Mouse (Mus musculus): ENCODE results near the gene Wsb2. TPM values are rescaled to one million over a fixed set of nuclear protein-coding genes. Genes with fewer than 3 reads are reported as not detected.
"Not testable (repeated sequence)": the region's sequence is repeated elsewhere in the genome, so short reads cannot be mapped to it uniquely, and the experiment has no call there.

Wsb2 gene
- 100 to 1,000 TPM in 1 of 2 experiments, 10 to 100 TPM in 1; 95.9 to 107 TPM for total RNA-seq (2021)
- long read RNA-seq, experiment 1, transcript Wsb2-201 (9 exons, 2,421 nt) = major isoform, 291 of 332 reads
- long read RNA-seq, experiment 1, partial matches to known transcripts = 19 of 332 reads
- long read RNA-seq, experiment 1, other reads (novel, unspliced or antisense) = 17 of 332 reads
- long read RNA-seq, experiment 2, transcript Wsb2-201 (9 exons, 2,421 nt) = major isoform, 321 of 362 reads
- long read RNA-seq, experiment 2, transcript Wsb2-202 (8 exons, 1,526 nt) = minor isoform, 6 of 362 reads
- long read RNA-seq, experiment 2, partial matches to known transcripts = 12 of 362 reads
- long read RNA-seq, experiment 2, other reads (novel, unspliced or antisense) = 17 of 362 reads

DNA sequence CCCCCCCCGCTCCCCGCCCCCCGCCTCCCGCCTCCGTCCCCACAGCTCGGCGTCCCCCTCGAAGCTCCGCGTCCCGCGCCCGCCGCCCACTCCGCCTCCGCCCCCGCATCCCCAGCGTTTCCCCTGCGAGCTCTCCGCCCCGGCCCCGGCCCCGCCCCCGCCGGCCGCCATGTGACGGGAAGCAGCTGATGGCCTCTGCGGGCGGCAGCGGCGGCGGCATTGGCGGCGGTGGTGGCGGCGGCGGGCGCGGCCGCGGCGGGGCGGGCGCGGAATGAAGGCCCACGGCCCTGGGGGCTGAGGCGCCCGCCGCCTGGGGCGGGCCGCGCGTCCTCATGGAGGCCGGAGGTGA, at the start of gene Wsb2:
TSS of gene Wsb2 (plus strand) at position 176 of the 349 bp plus-strand sequence.
- DNase-seq (ENCODE audit: low spot score in 2 of 2) = peak; percentile 76 to 87

DNA sequence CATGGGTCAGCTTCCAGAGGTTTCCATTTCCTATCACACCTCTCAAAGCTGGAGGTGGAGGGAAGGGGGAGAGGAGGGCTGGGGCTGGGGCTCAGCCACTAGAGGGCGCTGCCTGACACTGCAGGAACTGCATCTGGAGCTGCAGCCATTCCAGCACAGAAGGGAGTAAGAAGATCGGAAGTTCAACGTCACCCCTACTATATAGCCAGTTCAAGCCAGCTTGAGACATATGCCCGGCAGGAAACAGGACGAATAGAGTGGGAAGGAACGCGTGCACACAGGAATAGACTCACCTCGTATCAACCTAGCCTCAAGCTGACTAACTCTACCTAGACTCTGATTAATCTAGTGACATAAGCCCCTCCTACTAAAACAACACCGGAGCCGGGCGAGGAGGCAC, 49.4 kb upstream of the Wsb2 start:
- DNase-seq (ENCODE audit: low spot score in 2 of 2) = peak; percentile 62 to 74

DNA sequence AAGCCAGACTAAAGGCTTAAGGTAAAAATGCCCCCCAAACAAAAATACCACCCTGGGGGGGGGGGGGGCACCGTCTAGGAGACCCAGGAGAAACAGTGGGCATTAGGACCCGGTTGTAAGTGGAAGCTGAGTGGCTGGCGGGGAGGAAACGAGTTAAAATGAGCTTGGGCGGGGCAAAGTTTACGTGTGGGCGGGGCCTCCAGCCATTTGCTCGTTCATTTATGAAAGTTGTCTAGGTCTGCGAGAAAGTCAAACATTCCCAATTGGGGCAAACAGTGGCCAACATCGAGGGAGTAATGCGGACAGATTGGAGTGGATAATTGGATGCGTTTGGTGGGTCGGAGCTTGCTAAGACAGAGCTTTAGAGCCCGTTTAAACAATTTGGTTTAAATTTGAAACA, 43.7 kb upstream of the Wsb2 start:
- DNase-seq (ENCODE audit: low spot score in 2 of 2) = peak in 1 of 2 experiments; percentile 27

DNA sequence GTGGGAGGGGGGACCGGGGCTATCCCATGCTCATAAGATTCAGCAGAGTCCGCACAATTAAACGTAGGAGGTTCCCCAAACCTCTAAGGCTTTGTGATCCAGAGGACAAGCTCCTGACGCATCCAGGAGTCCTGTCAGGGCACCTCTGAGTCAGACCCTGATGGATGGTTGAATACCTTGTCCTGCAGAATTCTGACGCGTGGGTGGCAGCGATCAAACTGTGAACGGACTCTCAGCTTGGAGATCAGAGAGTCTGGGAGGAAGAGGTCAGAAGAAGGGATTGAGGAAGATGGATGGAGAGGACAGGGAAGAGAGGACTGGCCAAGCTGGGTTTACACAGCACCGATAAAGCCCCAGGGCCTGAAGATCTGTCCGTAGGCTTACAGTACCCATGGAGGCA, 43.2 kb upstream of the Wsb2 start:
- DNase-seq (ENCODE audit: low spot score in 2 of 2) = no peak

DNA sequence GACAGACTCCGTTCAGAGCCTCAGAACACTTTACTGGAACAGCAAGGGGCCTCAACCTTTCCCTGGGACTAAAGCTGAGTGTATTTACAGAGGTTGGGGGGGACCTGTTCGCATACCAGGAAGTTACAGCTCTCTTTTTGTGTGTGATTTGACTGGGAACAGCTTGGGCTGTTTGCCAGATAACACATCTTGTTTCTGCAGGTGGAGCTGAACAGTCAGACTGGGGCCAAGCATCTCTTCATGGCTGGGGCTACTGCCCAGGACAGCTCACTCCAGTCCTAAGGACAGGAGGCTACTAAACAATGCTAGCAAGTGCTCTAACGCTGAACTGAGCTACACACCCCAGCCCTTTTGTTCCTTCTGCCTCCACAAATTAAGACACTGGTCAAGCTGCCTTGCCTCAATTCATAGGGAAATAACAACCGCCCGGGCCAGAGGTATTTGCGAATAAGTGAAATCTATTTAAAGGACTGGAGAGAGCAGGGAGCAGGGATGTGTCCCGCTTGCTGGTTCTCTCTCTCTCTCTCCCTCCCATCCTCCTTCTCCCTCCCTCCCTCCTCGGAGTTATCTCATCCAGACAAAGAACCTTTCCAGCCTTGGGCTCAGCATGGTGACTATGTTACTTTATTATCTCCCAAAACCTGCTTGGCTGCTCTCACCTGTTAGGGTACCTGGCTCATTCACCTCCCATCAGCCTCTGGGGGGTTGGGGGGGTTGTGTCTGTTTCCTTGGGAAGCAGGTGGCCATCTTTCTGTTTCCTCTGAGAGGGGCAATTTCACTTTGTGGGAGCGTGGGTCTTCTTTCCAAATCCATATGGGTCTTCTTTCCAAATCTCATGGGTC, 42.3 kb upstream of the Wsb2 start:
- no peak for DNase-seq (ENCODE audit: low spot score in 2 of 2)

DNA sequence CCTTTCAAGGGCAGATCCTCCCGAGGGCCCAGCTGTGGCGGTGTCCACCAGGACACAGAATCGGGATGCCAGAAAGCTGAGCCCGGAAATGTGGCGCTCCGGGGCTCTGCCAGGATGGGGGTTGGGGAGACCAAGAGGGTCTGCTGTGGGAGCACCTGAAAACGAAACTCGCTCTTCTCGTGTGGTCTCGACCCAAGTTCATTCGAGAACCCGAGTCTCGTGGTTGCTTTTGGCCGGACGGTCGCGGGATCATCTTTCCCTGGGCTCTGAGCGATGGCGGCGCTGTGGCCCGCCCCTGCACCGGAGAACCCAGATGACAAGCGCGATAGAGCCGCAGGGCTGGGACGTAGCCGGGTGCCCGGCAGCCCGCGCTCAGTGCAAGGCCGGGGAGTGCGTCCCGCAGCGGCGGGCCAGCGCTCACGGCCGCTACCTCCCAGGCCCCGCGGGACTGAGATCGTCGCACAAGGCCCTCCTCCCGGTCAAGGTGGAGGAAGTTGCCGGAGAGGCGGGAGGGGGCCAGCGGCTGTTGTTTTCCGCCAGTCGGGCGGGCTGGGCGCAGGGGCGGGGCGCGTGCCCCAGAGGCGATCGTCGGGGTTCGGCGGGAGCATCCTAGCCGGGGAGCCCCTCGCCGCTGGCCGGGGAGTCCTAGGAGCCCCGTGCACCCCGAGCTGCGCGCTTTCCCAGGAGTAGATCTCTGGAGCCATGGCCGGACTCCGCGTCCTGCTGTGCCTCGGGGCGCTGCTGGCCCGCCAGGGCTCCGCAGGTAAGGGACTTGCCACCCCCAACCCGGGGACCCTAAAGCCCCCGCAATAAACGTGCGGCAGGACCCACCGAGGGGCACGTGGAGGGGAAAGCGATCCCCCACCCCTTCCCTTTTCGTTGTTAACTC, 38.1 kb upstream of the Wsb2 start, which contains the start of gene Vsig10:
TSS of gene Vsig10 (plus strand) at position 343 of the 889 bp plus-strand sequence.
- DNase-seq (ENCODE audit: low spot score in 2 of 2) = peak; percentile 52 to 77

DNA sequence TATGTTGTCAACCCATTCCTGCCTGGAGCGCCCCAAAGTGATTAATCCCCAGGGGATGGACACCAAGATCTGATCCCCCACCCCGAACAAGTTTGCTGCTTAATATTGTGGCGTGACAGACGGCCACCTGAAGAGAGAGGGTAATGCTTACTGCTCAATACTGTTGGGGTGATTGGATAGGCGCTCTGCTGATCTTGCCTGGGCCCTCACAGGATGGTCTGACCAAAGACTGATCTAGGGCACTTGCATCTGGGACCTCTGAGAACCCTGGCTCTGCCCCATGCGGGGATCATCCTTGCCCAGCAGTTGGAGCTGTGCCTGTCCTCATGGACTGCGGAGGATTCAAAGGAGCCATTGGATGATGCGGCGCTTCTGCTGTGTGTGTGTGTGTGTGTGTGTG, 33.4 kb upstream of the Wsb2 start:
- no peak for DNase-seq (ENCODE audit: low spot score in 2 of 2)

DNA sequence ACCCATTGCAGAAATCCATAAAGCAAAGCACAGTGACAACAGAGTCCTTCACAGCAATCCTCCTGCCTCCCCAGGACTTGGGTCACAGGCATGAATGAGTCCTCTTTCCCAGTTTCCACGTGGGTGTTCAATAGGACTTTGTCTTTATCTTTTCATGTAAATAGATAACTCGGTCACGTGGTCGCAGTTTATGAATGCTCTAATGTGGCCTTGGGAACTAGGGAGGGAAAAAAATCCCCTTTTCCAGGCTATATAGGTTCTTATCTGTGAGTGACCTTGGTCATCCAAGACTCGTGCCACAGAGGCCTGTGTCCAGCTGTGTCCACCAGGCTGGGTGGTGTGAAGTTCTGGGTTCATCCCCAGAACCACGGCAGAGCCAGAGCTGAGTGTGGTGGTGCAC, 30.7 kb upstream of the Wsb2 start:
- no peak for DNase-seq (ENCODE audit: low spot score in 2 of 2)

DNA sequence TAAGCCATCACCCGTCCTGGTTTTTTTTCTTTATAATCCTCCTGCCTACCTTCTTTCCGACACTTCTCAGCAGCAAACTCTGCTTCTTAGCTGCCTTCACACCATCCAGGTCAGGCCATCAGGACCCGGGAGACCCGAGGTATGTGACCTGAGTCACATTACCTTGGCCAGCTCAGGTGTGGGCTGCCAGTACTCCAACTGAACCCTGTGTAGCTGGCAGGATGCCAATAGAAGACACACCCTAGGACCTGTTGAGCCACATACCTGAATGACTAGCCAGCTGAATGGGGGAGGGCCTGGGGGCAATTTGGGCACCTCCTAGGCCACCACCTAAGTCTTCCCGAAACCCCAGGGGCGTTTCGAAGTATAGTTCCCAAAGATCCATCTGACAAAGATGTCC, 26.6 kb upstream of the Wsb2 start:
- DNase-seq (ENCODE audit: low spot score in 2 of 2) = no peak

DNA sequence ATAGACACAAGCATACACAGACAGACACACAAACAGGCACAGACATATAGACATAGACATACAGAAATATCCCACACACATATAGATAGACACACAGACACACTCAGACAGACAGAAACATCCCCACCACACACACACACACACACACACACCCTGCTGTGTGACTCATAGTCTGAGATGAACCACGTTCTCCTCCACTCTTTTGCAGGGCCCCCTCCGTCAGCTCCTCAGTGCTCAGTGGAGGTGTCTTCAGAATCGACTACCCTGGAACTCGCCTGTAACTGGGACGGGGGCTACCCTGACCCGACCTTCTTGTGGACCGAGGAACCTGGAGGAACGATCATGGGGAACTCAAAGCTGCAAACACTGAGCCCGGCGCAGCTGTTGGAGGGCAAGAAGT, 19.1 kb upstream of the Wsb2 start:
- no peak for DNase-seq (ENCODE audit: low spot score in 2 of 2)

DNA sequence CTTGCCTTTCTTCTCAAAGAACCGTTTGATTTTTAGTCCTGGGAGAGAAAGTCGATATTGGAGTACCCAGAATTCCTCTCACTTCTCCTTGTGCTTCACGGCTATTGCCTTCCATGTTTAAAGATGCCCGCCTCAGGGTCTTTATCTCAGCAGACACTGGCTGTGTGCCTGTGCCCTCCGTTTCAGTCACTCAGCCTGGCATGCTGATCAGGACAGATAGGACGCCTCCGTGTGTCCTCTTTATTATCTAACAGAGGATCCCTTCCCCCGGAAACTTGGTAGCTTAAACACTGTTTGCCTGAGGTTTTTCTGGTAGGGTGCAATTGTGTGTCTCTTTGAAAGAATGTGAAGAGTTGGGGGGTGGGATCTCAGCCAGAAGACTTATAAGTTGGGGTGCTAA, 18.6 kb upstream of the Wsb2 start:
- DNase-seq (ENCODE audit: low spot score in 2 of 2) = no peak

DNA sequence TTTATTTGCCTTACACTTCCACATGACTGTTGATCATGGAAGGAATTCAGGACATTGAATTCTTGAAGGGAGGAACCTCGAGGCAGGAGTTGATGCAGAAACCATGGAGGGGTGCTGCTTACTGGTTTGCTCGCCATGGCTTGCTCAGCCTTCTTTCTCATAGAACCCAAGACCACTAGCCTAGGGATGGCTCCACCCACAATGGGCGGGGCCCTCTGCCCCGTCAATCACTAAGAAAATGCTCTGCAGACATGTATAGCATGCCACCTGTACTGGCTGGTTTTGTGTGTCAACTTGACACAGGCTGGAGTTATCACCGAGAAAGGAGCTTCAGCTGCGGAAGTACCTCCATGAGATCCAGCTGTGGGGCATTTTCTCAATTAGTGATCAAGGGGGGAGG, 17.0 kb upstream of the Wsb2 start:
- no peak for DNase-seq (ENCODE audit: low spot score in 2 of 2)

DNA sequence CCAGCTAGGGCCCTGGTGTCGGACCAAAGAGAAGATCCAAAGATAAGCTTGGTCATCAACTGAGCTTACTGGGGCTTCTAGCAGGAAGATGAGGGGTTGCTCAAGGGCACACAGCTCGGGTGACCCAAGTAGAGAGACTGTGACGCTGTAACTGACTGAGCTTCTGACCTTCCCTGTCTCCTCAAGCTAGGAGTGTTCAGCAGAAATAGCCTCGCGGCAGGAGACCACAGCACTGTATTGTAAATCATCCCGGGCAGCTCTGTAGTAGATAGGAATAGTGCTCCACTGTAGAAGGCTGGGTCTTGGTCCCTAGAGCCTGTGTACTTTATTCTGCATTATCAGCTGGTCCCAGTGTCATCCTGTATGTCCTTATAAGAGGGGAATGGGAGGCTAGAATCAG, 15.2 kb upstream of the Wsb2 start:
- no peak for DNase-seq (ENCODE audit: low spot score in 2 of 2)

DNA sequence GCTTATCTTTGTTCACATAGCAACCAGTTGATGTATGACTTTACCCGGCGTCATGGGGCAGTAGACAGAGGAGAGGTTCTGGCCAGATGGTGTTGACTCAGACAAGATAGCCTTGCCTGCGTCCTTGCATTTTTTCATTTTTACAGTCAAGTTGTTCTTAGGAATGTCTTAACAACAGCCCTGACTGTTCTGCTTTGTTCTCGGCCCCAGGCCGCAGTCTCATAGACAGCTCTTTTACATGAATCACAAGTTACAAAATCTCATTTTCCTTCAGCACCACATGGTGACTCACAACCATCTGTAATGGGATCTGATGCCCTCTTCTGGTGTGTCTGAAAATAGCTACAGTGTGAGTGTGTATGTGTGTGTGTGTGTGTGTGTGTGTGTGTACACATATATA, 12.6 kb upstream of the Wsb2 start:
- not testable (repeated sequence) for DNase-seq (ENCODE audit: low spot score in 2 of 2)

DNA sequence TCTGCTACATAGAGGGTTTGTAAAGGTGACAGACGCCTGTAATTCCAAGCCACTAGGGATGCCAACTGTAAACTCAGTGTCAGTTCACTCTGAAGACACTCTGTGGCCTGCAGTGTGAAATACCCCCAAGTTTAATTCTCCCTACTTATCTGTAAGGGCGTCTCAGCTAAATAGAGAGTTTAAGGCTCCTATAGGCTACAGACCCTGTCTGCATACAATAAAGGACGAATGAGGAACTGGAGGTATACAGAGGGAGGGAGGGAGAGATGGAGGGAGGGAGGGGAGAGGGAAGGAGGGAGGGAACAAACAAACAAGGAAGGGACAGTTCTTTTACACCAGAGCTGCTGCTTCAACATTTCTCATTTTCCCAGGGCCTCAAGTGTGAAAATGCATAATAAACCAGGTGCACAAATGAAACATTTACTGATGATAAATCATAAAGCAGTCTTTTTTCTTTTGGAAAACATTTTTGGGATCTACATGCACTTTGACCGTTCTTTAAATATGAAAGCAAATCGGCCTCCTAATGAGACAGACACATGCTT, 11.6 kb upstream of the Wsb2 start:
- DNase-seq (ENCODE audit: low spot score in 2 of 2) = no peak

DNA sequence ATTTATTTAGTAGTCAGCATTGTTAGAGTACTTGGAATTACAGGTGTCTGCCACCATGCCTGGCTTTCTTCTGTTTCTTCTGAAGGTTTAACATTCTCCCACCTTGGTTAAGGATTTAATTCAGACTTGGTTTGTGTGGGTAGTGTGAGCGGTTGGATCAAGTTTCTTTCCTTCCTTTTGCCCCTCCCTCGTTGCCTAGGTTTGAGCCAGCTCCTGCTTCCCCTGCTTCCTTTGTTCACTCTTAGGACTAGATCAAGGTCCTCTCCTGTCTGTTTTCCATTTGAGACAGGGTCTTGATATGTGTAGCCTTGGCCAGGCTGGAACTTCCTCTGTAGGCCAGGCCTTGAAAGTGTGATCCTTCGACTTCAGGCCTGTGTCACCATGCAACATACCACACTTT, 10.8 kb upstream of the Wsb2 start:
- DNase-seq (ENCODE audit: low spot score in 2 of 2) = no peak

DNA sequence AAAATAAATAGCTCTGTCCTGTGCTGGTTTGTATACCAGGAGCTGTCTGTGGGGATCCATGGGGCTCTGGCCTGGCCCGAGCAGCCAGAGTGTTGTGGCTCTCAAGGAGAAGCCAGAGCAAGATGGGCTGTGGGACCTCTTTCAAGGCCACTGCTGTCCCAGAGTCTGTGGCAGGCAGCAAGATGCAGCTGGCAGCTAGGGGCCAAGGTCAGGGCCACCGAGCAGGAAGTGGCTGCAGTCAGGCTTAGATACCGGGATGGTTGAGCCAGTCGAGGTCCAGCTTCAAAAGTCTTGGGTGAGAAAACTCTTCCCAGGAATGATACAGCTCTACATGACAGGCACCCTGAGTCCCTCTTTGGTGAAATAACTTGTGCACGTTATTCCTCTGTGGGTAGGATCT, 10.1 kb upstream of the Wsb2 start:
- DNase-seq (ENCODE audit: low spot score in 2 of 2) = no peak

DNA sequence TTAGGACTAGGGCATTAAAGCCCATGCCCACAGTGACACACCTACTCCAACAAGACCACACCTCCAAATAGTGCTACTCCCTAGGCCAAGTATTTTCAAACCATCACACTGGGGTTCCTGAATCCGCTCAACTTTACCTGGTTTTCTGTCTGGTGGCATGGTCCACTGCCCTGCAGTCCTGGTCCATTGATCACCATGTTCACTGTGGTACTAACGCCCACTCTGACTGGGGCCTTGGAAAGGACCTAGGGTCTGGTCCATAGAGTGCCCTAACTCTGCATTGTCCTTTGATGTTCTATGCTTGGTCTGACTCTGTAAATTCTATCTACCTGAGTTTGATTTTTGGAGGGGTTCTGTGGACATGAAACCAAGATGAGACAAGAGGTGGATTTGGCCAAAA, 9.3 kb upstream of the Wsb2 start:
- no peak for DNase-seq (ENCODE audit: low spot score in 2 of 2)

DNA sequence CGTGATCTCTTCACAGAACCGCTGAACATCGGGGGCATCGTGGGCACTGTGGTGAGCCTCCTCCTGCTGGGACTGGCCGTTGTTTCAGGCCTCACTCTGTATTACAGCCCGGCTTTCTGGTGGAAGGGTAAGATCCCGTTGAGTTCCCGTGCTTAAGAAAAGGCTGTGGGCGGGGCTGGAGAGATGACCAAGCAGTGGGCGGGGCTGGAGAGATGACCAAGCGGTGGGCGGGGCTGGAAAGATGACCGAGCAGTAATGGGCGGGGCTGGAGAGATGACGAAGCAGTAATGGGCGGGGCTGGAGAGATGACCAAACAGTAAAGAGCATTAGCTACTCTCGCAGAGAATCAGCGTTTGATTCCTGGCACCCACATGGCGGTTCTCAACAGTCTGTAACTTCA, 8.8 kb upstream of the Wsb2 start:
- DNase-seq (ENCODE audit: low spot score in 2 of 2) = peak; percentile 51 to 66

DNA sequence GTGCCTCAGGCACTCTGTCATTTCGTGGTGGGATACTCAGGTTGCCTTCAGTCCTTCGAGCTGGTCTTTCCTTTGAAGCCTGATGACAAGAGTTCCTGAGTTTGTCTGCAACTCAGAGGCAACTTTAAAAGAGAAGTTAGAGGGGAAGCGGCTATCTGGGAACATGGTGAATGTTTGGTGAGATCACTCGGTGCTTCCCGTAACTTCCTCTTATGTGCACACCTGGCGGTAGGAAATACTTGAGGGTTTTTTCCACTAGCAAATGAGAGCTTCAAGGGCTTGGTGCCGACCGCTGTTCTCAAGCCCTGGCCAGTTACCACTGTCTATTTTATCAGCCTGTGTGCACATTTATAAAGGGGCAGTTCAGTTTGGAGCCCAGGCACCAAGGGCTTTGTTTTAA, 3.0 kb upstream of the Wsb2 start:
- DNase-seq (ENCODE audit: low spot score in 2 of 2) = no peak

DNA sequence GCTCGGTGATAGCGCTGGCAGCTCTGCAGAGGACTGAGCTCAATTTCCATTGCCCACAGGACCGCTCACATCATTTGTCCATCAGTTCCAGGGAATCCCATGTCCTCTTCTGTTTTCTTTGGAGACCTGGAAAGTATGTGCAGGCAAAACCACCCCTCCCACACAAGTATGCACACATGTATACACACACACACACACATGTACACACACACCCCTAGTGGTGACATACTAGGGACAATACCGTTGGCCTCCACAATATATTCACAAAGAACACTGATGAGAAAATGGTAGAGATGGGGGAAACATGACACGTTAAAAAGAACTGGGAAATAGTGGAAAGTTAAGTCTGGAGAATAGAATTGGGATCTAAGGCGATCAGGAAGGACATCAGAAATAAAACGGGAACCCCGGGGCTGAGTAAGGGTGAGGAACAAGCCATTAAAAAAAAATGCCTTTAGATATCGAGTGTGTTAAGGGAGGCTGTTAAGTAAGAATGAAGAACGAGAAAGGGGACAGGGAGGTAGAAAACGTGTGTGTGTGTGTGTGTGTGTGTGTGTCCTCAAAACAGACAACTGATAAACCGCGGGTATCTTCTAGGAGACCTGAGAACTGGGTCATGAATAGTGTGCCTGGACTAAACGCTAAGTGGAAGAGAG, 1.3 kb upstream of the Wsb2 start:
- no peak for DNase-seq (ENCODE audit: low spot score in 2 of 2)

Measured in gastrocnemius, postnatal 4 days (tissue).